ENCODE assay signal across 33 mouse cellular contexts in the genomic region with DNA sequence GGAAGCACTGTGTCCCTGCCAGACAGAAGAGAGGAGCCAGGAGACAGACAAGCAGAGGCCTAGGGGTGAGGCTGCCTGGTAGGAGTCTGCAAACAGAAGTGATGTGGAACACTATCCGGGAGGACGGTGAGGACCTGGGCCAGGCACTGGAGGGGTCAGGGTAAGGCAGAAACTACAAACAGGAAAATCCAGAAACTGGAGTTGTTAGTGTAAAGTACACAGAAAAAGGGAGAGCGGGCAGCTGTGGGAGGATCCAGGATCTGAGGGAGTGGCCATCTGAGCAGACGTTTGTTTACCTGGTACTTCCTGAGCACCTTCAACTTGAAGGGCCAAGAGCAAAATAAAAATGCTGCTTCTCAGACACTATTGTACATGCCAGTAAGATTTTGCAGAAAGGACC. TPM values are rescaled to one million over a fixed set of nuclear protein-coding genes. Genes with fewer than 3 reads are reported as not detected.
DNase-seq lines count a peak whose midpoint lies in the region; ATAC-seq and TF ChIP-seq lines count a peak whose summit lies in the region.
"Had no signal": no experiment of that assay in that cellular context is flagged by ENCODE, and none has a peak within 500 bp of the region (broad histone marks: within the 10 kb centered on the region; RNA-seq: fewer than 3 reads in every experiment).

No protein-coding gene starts in this region.

- H3K27me3 ChIP-seq in kidney, embryonic 15.5 days = no peaks in the 10 kb centered on the region
- H3K27me3 ChIP-seq in stomach, postnatal 0 days (ENCODE audit: control insufficient read depth, insufficient read depth, low read length) = no peaks in the 10 kb centered on the region
- H3K27me3 ChIP-seq in cerebellum, adult 2 months (ENCODE audit: control insufficient read depth, insufficient read depth, low read length) = no peaks in the 10 kb centered on the region; the same call in 1 of the 2 replicates
- H3K27me3 ChIP-seq: forebrain, embryonic 12.5 days; hindbrain, embryonic 12.5 days; limb, embryonic 12.5 days; liver, embryonic 15.5 days; neural tube, embryonic 12.5 days had no signal

- TF ChIP-seq CTCF in stomach, postnatal 0 days (IDR thresholded peaks at IDR 0.05; ENCODE audit: low read depth) = no peak
- TF ChIP-seq CTCF in cerebellum, adult 2 months (IDR thresholded peaks at IDR 0.05; ENCODE audit: borderline replicate concordance, insufficient read depth, low read depth, low read length) = no peak

- no peak for TF ChIP-seq POLR2A in cerebellum, adult 2 months (IDR thresholded peaks at IDR 0.05; ENCODE audit: borderline replicate concordance, insufficient read depth, low read length)

- DNase-seq in kidney, postnatal 14 days = peak; percentile 14
- DNase-seq in urinary bladder, postnatal 14 days (ENCODE audit: low spot score) = peak; percentile 25
- no peak for DNase-seq in urinary bladder, postnatal 25 days (ENCODE audit: low spot score)
- DNase-seq in lung, postnatal 25 days (ENCODE audit: low spot score) = peak; percentile 7
- DNase-seq in stomach, postnatal 0 days (ENCODE audit: low spot score) = peak; percentile 55
- no peak for DNase-seq in left cerebral cortex, adult 8-10 months (ENCODE audit: low spot score in 2 of 2)
- no peak for DNase-seq in cerebellum, adult 2 months
- DNase-seq: adrenal gland, postnatal 14 days; cerebellum, adult 11 months; cerebellum, postnatal 10 days; forebrain, postnatal 0 days; gastrocnemius, postnatal 14 days; heart, postnatal 36 days; kidney, adult 18-20 months; right cerebral cortex, adult 18-20 months; right cerebral cortex, postnatal 4 days; thymus, postnatal 14 days had no signal

- no peak overlapping the region for H3K4me3 ChIP-seq in kidney, embryonic 15.5 days (replicated peaks)
- H3K4me3 ChIP-seq in stomach, postnatal 0 days (ENCODE audit: low read depth, low read length) = no peak overlapping the region
- H3K4me3 ChIP-seq in cerebellum, adult 2 months (replicated peaks; ENCODE audit: insufficient read depth, low read depth, low read length) = no peak overlapping the region
- H3K4me3 ChIP-seq: erythroblast, embryonic 14.5 days; forebrain, embryonic 12.5 days; heart, embryonic 10.5 days; hindbrain, embryonic 12.5 days; limb, embryonic 12.5 days; liver, embryonic 15.5 days; midbrain, embryonic 10.5 days; myocyte; neural tube, embryonic 12.5 days had no signal

- H3K4me2 ChIP-seq in kidney, embryonic 15.5 days = no peak overlapping the region
- no peak overlapping the region for H3K4me2 ChIP-seq in stomach, postnatal 0 days (replicated peaks; ENCODE audit: low read depth)
- H3K4me2 ChIP-seq: forebrain, embryonic 12.5 days; hindbrain, embryonic 12.5 days; limb, embryonic 12.5 days; liver, embryonic 15.5 days; neural tube, embryonic 12.5 days had no signal

- H3K36me3 ChIP-seq in kidney, embryonic 15.5 days = no peaks in the 10 kb centered on the region
- H3K36me3 ChIP-seq in stomach, postnatal 0 days (ENCODE audit: control insufficient read depth, insufficient read depth, low read length) = no peaks in the 10 kb centered on the region
- H3K36me3 ChIP-seq: forebrain, embryonic 12.5 days; heart, embryonic 10.5 days; hindbrain, embryonic 12.5 days; liver, embryonic 15.5 days; midbrain, embryonic 10.5 days; neural tube, embryonic 12.5 days had no signal

- 29% methylated on average over 4 of the region's 4 CpGs for WGBS in kidney, embryonic 15.5 days
- WGBS in stomach, postnatal 0 days = 22% methylated on average over 4 of the region's 4 CpGs
- 73% methylated on average over 4 of the region's 4 CpGs for WGBS in cerebellum, adult 2 months

- ATAC-seq in kidney, embryonic 15.5 days (replicated peaks; ENCODE audit: low FRiP score) = no peak
- peak; percentile 72 for ATAC-seq in stomach, postnatal 0 days (ENCODE audit: low FRiP score, low TSS enrichment)
- ATAC-seq: forebrain, postnatal 0 days; hindbrain, postnatal 0 days; midbrain, embryonic 16.5 days; Patski had no signal

- 0 out of 2 replicates have a peak, but pooled peaks cover 6% of the 10 kb centered on the region for H3K4me1 ChIP-seq in kidney, embryonic 15.5 days
- H3K4me1 ChIP-seq in stomach, postnatal 0 days (replicated peaks; ENCODE audit: control insufficient read depth, insufficient read depth) = no peaks in the 10 kb centered on the region
- no peaks in the 10 kb centered on the region for H3K4me1 ChIP-seq in cerebellum, adult 2 months (ENCODE audit: control insufficient read depth, insufficient read depth, low read length)
- H3K4me1 ChIP-seq: forebrain, embryonic 12.5 days; heart, embryonic 10.5 days; hindbrain, embryonic 12.5 days; liver, embryonic 15.5 days had no signal

- TF ChIP-seq EP300 in stomach, postnatal 0 days (optimal IDR thresholded peaks at IDR 0.05) = no peak

- no peak overlapping the region for H3K27ac ChIP-seq in kidney, embryonic 15.5 days
- H3K27ac ChIP-seq in stomach, postnatal 0 days (replicated peaks) = no peak overlapping the region
- no peak overlapping the region for H3K27ac ChIP-seq in cerebellum, adult 2 months (ENCODE audit: insufficient read depth, low read length)
- H3K27ac ChIP-seq: forebrain, embryonic 12.5 days; heart, embryonic 10.5 days; hindbrain, embryonic 12.5 days; hindbrain, postnatal 0 days; kidney, postnatal 0 days; limb, embryonic 12.5 days; liver, embryonic 15.5 days; midbrain, embryonic 10.5 days; neural tube, embryonic 12.5 days had no signal

- H3K9me3 ChIP-seq in kidney, embryonic 15.5 days (replicated peaks) = no peaks in the 10 kb centered on the region
- H3K9me3 ChIP-seq in stomach, postnatal 0 days (ENCODE audit: control insufficient read depth, low read length) = no peaks in the 10 kb centered on the region
- H3K9me3 ChIP-seq: forebrain, embryonic 12.5 days; heart, embryonic 10.5 days; hindbrain, embryonic 12.5 days; limb, embryonic 12.5 days; liver, embryonic 15.5 days; midbrain, embryonic 10.5 days; neural tube, embryonic 12.5 days had no signal

- no peak overlapping the region for H3K9ac ChIP-seq in kidney, embryonic 15.5 days
- H3K9ac ChIP-seq in stomach, postnatal 0 days (ENCODE audit: low read length) = no peak overlapping the region
- H3K9ac ChIP-seq: forebrain, embryonic 12.5 days; forebrain, postnatal 0 days; hindbrain, embryonic 12.5 days; limb, embryonic 12.5 days; liver, embryonic 15.5 days; neural tube, embryonic 12.5 days had no signal

RNA-seq across cellular contexts. Expression of a gene that starts 42.9 kb away (rescaled TPM):
- polyA plus RNA-seq in kidney, embryonic 15.5 days (2015; fragmentation: Nextera tagmentation; extraction: Ambion mirVana) = 1.3 and 1.8 TPM in 2 replicates
- polyA plus RNA-seq in stomach, postnatal 0 days (2015; fragmentation: Nextera tagmentation; extraction: Ambion mirVana) = 0.73 and 1.1 TPM in 2 replicates
- total RNA-seq in left cerebral cortex, adult 8-10 months (2022) = 100 to 1,000 TPM; 118 to 133 (median 128) TPM
- 5.3 and 6.2 TPM in 2 replicates for polyA plus RNA-seq in cerebellum, adult 2 months (2012; rRNA removed)
- total RNA-seq: granulocyte monocyte progenitor cell, adult 5-6 weeks; MEL had no signal
- polyA plus RNA-seq: erythroblast, embryonic 14.5 days; myocyte had no signal

Comparison
In these comparisons a context has a peak if more than half of its experiments do, and no peak if none do; other contexts are left out.
1. DNase-seq: peak in kidney, postnatal 14 days (single experiment), urinary bladder, postnatal 14 days (single experiment), lung, postnatal 25 days (single experiment) and stomach, postnatal 0 days (single experiment); none in urinary bladder, postnatal 25 days (single experiment), left cerebral cortex, adult 8-10 months (0 of 2) and cerebellum, adult 2 months (0 of 2).